Mouse (Mus musculus) olfactory bulb, adult 2 months (tissue): ENCODE results near the gene Pds5b. TPM values are rescaled to one million over a fixed set of nuclear protein-coding genes. Genes with fewer than 3 reads are reported as not detected.
"Not testable (repeated sequence)": the region's sequence is repeated elsewhere in the genome, so short reads cannot be mapped to it uniquely, and the experiment has no call there.

Source experiments
- H3K27ac ChIP-seq: fragments of 200-500 bp; 2 replicates; pipeline ENCODE4 v1.5.1; 2012; ENCODE audit warnings: low read depth, low read length; ENCODE audit not compliant: insufficient read depth
- H3K4me1 ChIP-seq: fragments of 200-500 bp; 2 replicates; pipeline ENCODE4 v1.6.1; 2012; ENCODE audit warnings: low read length; ENCODE audit not compliant: control insufficient read depth, insufficient read depth
- H3K4me3 ChIP-seq: fragments of 200-500 bp; 2 replicates; pipeline ENCODE4 v1.5.1; 2012; ENCODE audit warnings: mild to moderate bottlenecking, low read depth, low read length, moderate library complexity; ENCODE audit not compliant: insufficient read depth
- CTCF ChIP-seq: fragments of 200-500 bp; IDR thresholded peaks from 2 replicates; pipeline ENCODE4 v1.5.1; 2012; ENCODE audit warnings: low read depth, mild to moderate bottlenecking, low read length, moderate library complexity; ENCODE audit not compliant: insufficient read depth
- POLR2A ChIP-seq: fragments of 200-500 bp; IDR thresholded peaks from 2 replicates; pipeline ENCODE4 v1.6.1; 2012; ENCODE audit warnings: mild to moderate bottlenecking, low read depth, low read length, moderate library complexity; ENCODE audit not compliant: insufficient read depth
- WGBS: fragments of 180-500 bp; shearing (Covaris S2); methylation state at CpG from one replicate; pipeline ENCODE4 v1.1.7; 2018; 5-methylcytosine and 5-hydroxymethylcytosine counted together
- polyA plus RNA-seq: library from polyadenylated mRNA; stranded (reverse); fragments of >200 nt; gene quantifications from 2 replicates; pipeline ENCODE4 v1.2.4, GENCODE M21; 2012; ENCODE audit warnings: low replicate concordance; ENCODE audit not compliant: missing spikeins, insufficient read depth, insufficient read length

The Pds5b gene
- polyA plus RNA-seq, 1 experiment, result 121 TPM

GRCm38 (mm10) chr5:150693277-150693676, 19.7 kb downstream of the Pds5b start:
- Histone ChIP-seq H3K27ac (no peak overlapping the region), H3K4me3 (no peak overlapping the region), H3K4me1 (no peaks in the 10 kb centered on the region)
- no peak for TF ChIP-seq POLR2A
- TF ChIP-seq CTCF, result no peak
- WGBS, result 99% methylated on average over 2 of the region's 2 CpGs

- no peaks in the 10 kb centered on the region for H3K4me1 ChIP-seq
- WGBS, result 30% methylated on average over 2 of the region's 2 CpGs
- H3K4me3 ChIP-seq, result no peak overlapping the region
- no peak overlapping the region for H3K27ac ChIP-seq
- no peak for TF ChIP-seq CTCF
- TF ChIP-seq POLR2A, result no peak
These were observed 29.2 kb downstream of the Pds5b start for GRCm38 (mm10) chr5:150702714-150703113.

- H3K27ac ChIP-seq, H3K4me1 ChIP-seq, H3K4me3 ChIP-seq: not testable (repeated sequence)
- WGBS, result 100% methylated on average over 1 of the region's 1 CpGs
These were observed 33.1 kb downstream of the Pds5b start for GRCm38 (mm10) chr5:150706651-150707050.

- 95% methylated on average over 3 of the region's 3 CpGs for WGBS
- not testable (repeated sequence) for H3K4me3 ChIP-seq, H3K27ac ChIP-seq, H3K4me1 ChIP-seq
These were observed 33.6 kb downstream of the Pds5b start for GRCm38 (mm10) chr5:150707181-150707580.

GRCm38 (mm10) chr5:150711503-150711902, 38.0 kb downstream of the Pds5b start:
- H3K4me3 ChIP-seq, result no peak overlapping the region
- H3K27ac ChIP-seq, result no peak overlapping the region
- H3K4me1 ChIP-seq, result peaks cover 6% of the 10 kb centered on the region; the same call in 1 of the 2 replicates
- TF ChIP-seq CTCF, result no peak
- no peak for TF ChIP-seq POLR2A
- WGBS, result 84% methylated on average over 4 of the region's 4 CpGs

- Histone ChIP-seq H3K4me1 (peaks cover 6% of the 10 kb centered on the region; the same call in 1 of the 2 replicates), H3K27ac (no peak overlapping the region), H3K4me3 (no peak overlapping the region)
- TF ChIP-seq POLR2A (no peak), CTCF (no peak)
These were observed 39.9 kb downstream of the Pds5b start for GRCm38 (mm10) chr5:150713431-150713830.

- 27% methylated on average over 4 of the region's 4 CpGs for WGBS
- Histone ChIP-seq H3K4me1 (no peaks in the 10 kb centered on the region), H3K4me3 (no peak overlapping the region), H3K27ac (no peak overlapping the region)
- TF ChIP-seq POLR2A (no peak), CTCF (no peak)
These were observed 44.2 kb downstream of the Pds5b start for GRCm38 (mm10) chr5:150717775-150718174.

- WGBS, result 79% methylated on average over 1 of the region's 1 CpGs
- H3K27ac ChIP-seq, result no peak overlapping the region
- no peak overlapping the region for H3K4me3 ChIP-seq
- H3K4me1 ChIP-seq, result no peaks in the 10 kb centered on the region
- no peak for TF ChIP-seq CTCF
- TF ChIP-seq POLR2A, result no peak
These were observed 51.1 kb downstream of the Pds5b start for GRCm38 (mm10) chr5:150724641-150725040.

- H3K4me1 ChIP-seq, H3K27ac ChIP-seq, H3K4me3 ChIP-seq: not testable (repeated sequence)
- 86% methylated on average over 3 of the region's 3 CpGs for WGBS
These were observed 63.5 kb downstream of the Pds5b start for GRCm38 (mm10) chr5:150737028-150737427.

GRCm38 (mm10) chr5:150739311-150739710, 65.8 kb downstream of the Pds5b start:
- Histone ChIP-seq H3K4me1 (0 out of 2 replicates have a peak, but pooled peaks cover 2% of the 10 kb centered on the region), H3K4me3 (no peak overlapping the region), H3K27ac (no peak overlapping the region)
- no peak for TF ChIP-seq POLR2A
- no peak for TF ChIP-seq CTCF
- WGBS, result 86% methylated on average over 7 of the region's 7 CpGs
